Mouse (Mus musculus) adrenal gland, postnatal 4 days (tissue): Measurements from ENCODE around the gene Pnpo. TPM values are rescaled to one million over a fixed set of nuclear protein-coding genes. Genes with fewer than 3 reads are reported as not detected.

ENCODE experiments used
- DNase-seq, 2 experiments: peaks; one replicate each; pipeline ENCODE4 v3.0.0; 2021 to 2022; ENCODE audit warnings: low spot score in 2 of 2, mixed read lengths in 2 of 2
- total RNA-seq, 2 experiments: library from RNA; stranded (reverse); gene quantifications; 2 replicates each; pipeline ENCODE4 v1.2.3; 2021

The Pnpo gene
- total RNA-seq, 2 experiments from 2014 or later = 27.5 to 35.0 TPM

- no peak for DNase-seq
Observed at GRCm38 (mm10) chr11:96938426-96938800, 5.4 kb downstream of the Pnpo start.

DNA sequence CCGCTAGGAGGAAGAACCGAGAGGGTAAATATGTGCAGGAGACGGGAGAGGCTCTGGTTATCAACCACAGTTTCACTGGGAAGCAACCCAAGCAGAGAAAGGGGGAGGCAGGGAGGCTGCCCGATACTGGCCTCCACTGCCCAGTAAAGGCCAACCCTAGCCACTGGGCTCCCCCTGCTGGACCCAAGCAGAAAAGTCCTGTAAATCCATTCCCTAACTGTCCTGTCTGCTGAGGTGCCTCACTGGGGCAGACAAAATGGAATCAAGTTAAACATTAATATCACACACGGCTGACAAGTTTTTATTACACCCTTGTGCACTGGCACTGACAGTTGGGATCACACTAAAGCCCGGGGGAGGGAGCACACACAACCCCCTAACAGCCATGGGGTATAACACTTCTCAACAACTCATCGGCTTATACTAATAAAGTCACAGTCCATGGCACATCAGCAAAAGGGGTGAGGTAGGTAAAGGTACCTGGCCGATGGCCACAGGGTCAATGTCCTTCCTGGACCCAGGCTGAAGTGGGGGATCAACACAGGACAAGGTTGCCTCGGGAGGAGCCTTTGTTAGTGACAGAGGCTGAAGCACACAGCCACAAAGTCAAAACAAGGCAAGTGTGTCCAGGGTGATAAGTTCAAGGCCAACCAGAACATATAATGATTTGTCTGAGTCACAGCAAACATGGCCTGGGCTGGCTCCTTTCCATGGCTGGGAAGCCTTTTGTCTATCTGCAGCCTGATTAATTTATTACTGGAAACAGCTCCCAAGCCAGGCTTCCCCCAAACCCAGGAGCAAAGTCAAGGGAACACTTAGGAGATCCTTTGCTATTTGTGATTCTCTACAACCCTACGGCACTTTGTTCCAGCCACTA, 6.0 kb downstream of the Pnpo start:
- peak; percentile 40 to 50 for DNase-seq

- DNase-seq = no peak
Observed at GRCm38 (mm10) chr11:96935872-96936650, 7.7 kb downstream of the Pnpo start.

DNA sequence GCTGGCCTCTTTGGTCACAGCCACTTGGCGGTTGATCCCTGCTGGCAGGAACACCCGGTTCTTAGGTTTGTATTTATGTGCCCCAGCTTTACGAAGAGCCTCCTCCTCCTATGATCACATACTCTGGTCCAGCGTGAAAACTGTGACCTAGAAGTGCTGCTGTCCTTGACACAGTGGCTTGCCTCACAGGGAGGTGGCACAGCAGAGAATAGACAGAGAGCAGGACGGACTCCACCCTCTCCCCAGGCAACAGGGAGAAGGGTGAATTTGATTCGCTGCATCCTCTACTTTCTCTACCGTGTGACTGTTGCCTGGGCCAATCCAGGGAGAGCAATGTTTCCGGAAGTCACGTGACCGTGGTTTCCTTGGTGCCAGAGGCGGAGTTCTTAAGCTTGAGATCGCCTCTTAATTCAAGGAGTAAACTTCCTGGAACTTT, 8.8 kb downstream of the Pnpo start:
- peak; percentile 60 to 75 for DNase-seq

- no peak for DNase-seq
Observed at GRCm38 (mm10) chr11:96933562-96934276, 10.1 kb downstream of the Pnpo start.

DNA sequence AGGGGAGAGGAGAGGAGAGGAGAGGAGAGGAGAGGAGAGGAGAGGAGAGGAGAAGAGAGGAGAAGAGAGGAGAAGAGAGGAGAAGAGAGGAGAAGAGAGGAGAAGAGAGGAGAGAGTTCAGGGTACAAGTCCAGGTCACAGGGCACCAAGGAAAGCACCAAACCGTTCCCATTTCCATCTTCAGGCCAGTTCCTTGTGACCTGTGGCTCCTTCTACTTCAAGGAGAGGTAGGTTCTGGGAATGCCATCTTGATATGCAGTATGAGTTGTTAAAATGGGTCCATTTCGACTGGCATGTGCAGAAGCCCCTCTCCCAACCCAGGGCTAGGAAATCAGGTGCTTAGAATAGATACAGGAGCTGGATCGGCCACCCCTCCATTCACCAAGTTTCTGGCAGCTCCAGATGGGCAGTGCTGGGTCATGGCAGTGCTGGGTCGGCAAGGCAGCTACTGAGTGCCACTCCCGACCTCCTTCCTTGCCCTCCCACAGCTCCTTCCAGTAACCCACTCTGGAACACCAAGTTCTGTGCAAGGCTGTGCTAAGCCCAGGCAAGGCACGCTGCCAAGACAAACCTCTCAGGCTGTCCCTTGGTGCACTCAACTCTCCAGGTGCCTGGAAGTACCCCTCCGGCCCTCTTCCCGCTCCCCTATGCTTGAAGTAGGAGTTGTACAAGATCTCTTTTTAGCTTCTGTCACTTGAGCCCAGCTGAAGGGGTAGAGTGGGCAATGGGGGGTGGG, 12.3 kb downstream of the Pnpo start:
- no peak for DNase-seq

- no peak for DNase-seq
Observed at GRCm38 (mm10) chr11:96929766-96930331, 13.9 kb downstream of the Pnpo start.

DNA sequence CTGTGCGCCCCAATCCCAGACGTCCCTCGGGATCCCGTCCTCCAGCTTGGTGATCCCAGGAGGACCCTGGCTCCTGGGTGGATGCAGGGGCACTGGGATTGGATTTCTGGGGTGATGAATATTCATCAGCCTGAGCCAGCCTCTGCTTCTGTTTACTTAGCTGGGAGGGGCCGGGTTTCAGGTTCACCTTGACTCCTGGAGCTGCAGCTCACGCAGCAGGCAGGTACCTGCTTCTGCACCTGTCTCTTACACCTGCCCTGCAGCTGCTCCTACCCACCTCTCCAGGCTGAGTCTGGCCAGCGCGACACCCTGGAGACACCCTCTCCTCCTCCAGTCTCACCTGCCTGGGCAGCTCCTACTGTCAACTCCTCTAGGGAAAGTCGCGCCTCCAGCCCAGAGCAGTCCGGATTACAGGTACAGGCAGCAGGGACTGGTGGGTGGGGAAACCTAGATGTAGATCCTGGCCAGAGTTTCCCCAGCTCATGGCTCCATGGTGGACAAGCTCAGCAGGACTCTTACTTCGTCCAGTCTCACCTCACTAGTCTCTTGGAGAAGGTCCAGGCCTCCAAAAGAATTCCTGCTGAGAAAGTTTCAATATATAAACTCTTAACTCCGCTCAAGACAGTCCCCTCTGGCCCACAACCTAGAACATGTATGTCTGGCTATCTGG, 14.6 kb downstream of the Pnpo start:
- no peak for DNase-seq

- no peak for DNase-seq
Observed at GRCm38 (mm10) chr11:96928691-96929090, 15.1 kb downstream of the Pnpo start.

- no peak for DNase-seq
Observed at GRCm38 (mm10) chr11:96928088-96928487, 15.7 kb downstream of the Pnpo start, which contains the start of gene Prr15l. Gene Prr15l (plus strand): TSS chr11:96928104.

DNA sequence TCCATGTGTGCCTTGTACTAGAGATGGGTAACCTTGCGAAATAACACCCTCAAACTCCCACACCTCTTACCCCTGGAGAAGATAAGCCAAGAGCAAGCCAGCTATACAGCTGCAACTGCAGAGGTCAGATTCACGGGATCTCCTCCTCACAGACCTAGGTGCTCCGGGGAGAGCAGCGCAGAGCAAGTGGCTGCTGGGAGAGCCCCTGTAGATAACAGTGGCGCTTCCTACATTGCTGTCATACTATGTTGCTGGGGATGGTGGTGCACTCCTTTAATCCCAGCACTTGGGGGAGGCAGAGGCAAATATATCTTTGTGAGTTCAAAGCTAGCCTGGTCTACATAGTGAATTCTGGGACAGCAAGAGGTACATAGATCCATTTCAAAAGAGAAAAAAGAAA, 17.2 kb downstream of the Pnpo start:
- no peak for DNase-seq

DNA sequence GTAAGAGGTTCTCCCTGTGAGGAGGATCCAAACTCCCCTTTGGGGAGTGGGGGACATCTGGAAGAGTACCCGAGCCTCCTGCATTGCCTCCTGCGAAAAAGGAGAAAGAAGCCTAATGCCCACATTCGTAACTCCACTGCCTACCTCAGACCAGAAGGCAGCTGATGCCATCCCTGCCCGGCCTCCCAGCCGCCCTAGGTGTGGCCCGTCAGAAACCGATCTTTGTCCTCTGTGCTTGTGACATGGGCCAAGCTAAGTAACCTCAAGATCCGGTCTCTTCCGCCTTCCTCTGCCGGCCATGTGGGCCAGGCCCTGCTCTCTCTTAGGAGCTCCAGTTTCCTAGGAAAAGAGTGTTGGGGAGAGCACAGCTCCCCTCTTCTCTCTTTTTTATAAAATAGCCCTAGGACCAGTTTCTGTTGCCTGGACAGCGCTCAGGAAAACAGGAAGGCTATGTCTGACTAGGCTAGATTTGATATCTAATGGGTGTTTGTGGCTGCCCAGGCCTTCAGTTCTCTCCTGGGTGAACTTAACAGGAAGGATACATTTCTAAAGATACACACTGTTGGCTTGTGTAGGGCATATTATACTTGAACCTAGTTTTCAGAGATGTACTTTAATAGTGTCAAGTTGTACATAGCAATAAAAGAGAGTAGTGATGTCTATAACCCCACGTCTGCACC, 18.2 kb downstream of the Pnpo start:
- no peak for DNase-seq

GRCm38 (mm10) chr11:96924861-96925260, 18.9 kb downstream of the Pnpo start:
- DNase-seq = no peak

- no peak for DNase-seq
Observed at GRCm38 (mm10) chr11:96919003-96919402, 24.8 kb downstream of the Pnpo start.

- DNase-seq = no peak
Observed at GRCm38 (mm10) chr11:96917415-96917814, 26.4 kb downstream of the Pnpo start.

- no peak for DNase-seq
Observed at GRCm38 (mm10) chr11:96916885-96917396, 26.8 kb downstream of the Pnpo start.

DNA sequence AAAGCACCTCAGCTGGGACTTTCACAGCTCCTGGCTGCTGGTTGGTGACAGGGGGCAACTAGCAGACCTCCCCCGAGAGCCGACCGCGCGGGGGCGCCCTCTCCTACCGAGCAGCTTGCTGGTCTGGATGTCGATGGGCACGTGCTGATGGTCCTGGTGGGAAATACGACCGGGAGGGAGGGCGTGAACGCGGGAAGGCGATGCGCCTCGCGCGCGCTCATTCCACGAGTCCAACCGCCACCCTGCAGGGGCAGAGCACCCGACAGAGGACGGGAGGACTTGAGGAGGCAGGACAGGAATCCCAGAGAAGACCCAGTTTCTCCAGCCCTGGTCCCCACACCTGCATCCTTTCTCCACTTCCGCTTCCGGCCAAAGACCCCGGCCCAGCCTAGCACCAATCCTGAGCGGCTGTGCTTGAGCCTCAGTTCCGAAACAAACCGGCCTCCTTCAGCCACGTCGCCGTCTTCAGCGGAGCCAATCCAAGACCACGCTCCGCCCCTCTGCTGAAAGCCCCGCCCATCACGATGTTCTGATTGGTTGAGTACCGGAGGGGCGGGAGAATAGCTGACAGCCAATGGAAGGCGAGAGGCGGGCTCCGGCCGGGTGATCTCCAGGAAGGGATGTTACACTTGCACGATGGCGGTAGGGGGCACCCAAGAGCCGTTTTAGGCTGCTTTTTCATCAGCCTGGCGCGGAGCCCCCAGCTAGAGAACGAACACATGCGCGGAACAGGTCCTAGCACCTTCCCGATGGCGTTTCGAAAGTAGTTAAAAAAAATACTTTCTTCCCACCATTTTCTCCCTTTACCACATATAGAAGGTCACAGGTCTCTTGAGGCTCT, 27.5 kb downstream of the Pnpo start, which contains the start of gene Cdk5rap3:
Gene Cdk5rap3, minus strand, starts transcription at position 453 of the 841 bp plus-strand sequence.
- DNase-seq = peak; percentile 97 to 99

DNA sequence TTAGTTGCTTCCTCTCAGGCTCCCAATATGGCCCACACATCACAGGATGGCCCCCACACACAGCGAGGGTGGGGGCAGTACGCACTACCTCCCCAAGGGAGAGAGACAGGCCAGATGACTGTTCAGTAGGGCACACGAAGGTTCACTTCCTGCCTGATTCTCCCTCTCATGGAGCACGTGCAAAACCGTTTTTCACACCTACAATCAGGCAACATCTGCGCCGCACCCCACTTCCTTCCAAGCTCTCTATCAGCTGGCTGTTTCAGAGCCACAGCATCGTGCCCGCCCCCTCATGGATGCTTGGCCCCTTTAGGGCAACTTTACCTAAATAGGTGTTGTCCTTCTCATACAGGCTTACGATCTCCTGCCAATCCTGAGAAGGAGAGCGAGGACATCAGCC, 31.1 kb downstream of the Pnpo start:
- no peak for DNase-seq
